Mouse (Mus musculus) spleen, postnatal 14 days (tissue): Measurements from ENCODE around the gene Mup22.
"Not testable (repeated sequence)": the region's sequence is repeated elsewhere in the genome, so short reads cannot be mapped to it uniquely, and the experiment has no call there.

Experiments used
- DNase-seq, 2 experiments: peaks; one replicate each; pipeline ENCODE4 v3.0.0; 2021 to 2022; ENCODE audit warnings: low spot score in 2 of 2

Gene Mup22

GRCm38 (mm10) chr4:60821363-60821762 lies at the start of gene Mup22:
TSS of gene Mup22 (minus strand) at chr4:60821463.
- DNase-seq, result not testable (repeated sequence)

GRCm38 (mm10) chr4:60840889-60841288 lies 19.6 kb upstream of the Mup22 start:
- DNase-seq, result not testable (repeated sequence)
